ENCODE assay signal across 8 mouse cellular contexts in genomic region chr11:93885572-93886410, GRCm38 (mm10). TPM values are rescaled to one million over a fixed set of nuclear protein-coding genes. Genes with fewer than 3 reads are reported as not detected.
DNase-seq lines count a peak whose midpoint lies in the region; ATAC-seq lines count a peak whose summit lies in the region.

Utp18 (minus strand) TSS chr11:93885766.
Mbtd1 (plus strand) TSS chr11:93885852.

- peak within 1 kb of the TSS; percentile 81 for H3K4me2 ChIP-seq in hindbrain, embryonic 11.5 days (replicated peaks; ENCODE audit: low read depth, low read length)

- no peaks in the 10 kb centered on the region for H3K9me3 ChIP-seq in hindbrain, embryonic 11.5 days (ENCODE audit: control insufficient read depth, low read length)

- H3K4me1 ChIP-seq in hindbrain, embryonic 11.5 days (replicated peaks; ENCODE audit: control insufficient read depth, insufficient read depth, low read length) = no peaks in the 10 kb centered on the region

- peak within 1 kb of the TSS; percentile 99 for H3K4me3 ChIP-seq in hindbrain, embryonic 11.5 days (ENCODE audit: low read depth, low read length)

- DNase-seq in MEL-GATA-1-ER (ENCODE audit: extremely low read depth, low read depth) = peak; percentile 95
- DNase-seq in cerebellum, adult 8-10 months = peak; percentile 99
- peak; percentile 98 for DNase-seq in hindbrain, embryonic 11.5 days (ENCODE audit: low spot score)
- DNase-seq in layer of hippocampus, postnatal 10 days (ENCODE audit: low spot score in 2 of 2) = peak; percentile 98 to 99
- peak; percentile 99 for DNase-seq in lung, postnatal 10 days
- peak; percentile 99 for DNase-seq in ovary, postnatal 36 days (ENCODE audit: low spot score)
- peak; percentile 99 for DNase-seq in thymus, postnatal 25 days

- no peaks in the 10 kb centered on the region; the same call in 1 of the 2 replicates for H3K36me3 ChIP-seq in hindbrain, embryonic 11.5 days (ENCODE audit: control insufficient read depth, insufficient read depth, low read length)

- under 1% methylated on average over 71 of the region's 83 CpGs for WGBS in hindbrain, embryonic 11.5 days

- peak; percentile 86 for ATAC-seq in frontal cortex, adult (ENCODE audit: low TSS enrichment)
- ATAC-seq in hindbrain, embryonic 11.5 days (ENCODE audit: low FRiP score) = peak; percentile 98

- peak within 1 kb of the TSS; percentile 92 for H3K9ac ChIP-seq in hindbrain, embryonic 11.5 days (ENCODE audit: low read depth, low read length)

- no peaks in the 10 kb centered on the region for H3K27me3 ChIP-seq in hindbrain, embryonic 11.5 days (ENCODE audit: control insufficient read depth, insufficient read depth, low read length)

- H3K27ac ChIP-seq in hindbrain, embryonic 11.5 days (ENCODE audit: low read depth, low read length) = peak within 1 kb of the TSS; percentile 73

RNA-seq across cellular contexts. Expression of gene Utp18, which starts in this region (rescaled TPM):
- 48.3 and 50.7 TPM in 2 replicates for polyA plus RNA-seq in hindbrain, embryonic 11.5 days (2014; fragmentation: Nextera tagmentation; extraction: Ambion mirVana)
- 10 to 100 TPM; 29.2 to 30.2 TPM for total RNA-seq in layer of hippocampus, postnatal 10 days (2021)

RNA-seq across cellular contexts. Expression of gene Mbtd1, which starts in this region (rescaled TPM):
- polyA plus RNA-seq in hindbrain, embryonic 11.5 days (2014; fragmentation: Nextera tagmentation; extraction: Ambion mirVana) = 30.1 and 37.6 TPM in 2 replicates
- total RNA-seq in layer of hippocampus, postnatal 10 days (2021) = 10 to 100 TPM; 35.4 to 41.0 TPM

Comparison
In these comparisons a context has a peak if more than half of its experiments do, and no peak if none do; other contexts are left out.
1. Peak in every context shown above with its lines: DNase-seq, ATAC-seq, H3K4me3 ChIP-seq and H3K27ac ChIP-seq.